ENCODE assay signal across 14 mouse cellular contexts in genomic region chr12:104174747-104175146, GRCm38 (mm10). TPM values are rescaled to one million over a fixed set of nuclear protein-coding genes. Genes with fewer than 3 reads are reported as not detected.
DNase-seq lines count a peak whose midpoint lies in the region; ATAC-seq and TF ChIP-seq lines count a peak whose summit lies in the region.
"Had no signal": no experiment of that assay in that cellular context is flagged by ENCODE, and none has a peak within 500 bp of the region (broad histone marks: within the 10 kb centered on the region; RNA-seq: fewer than 3 reads in every experiment).

No protein-coding gene starts in this region.

- 56% methylated on average over 3 of the region's 3 CpGs for WGBS in liver, postnatal 0 days (ENCODE audit: insufficient replicate concordance)
- 58% methylated on average over 3 of the region's 3 CpGs for WGBS in liver, embryonic 11.5 days

- DNase-seq in adrenal gland, adult 2 months: peak; percentile 68
- DNase-seq in adrenal gland, postnatal 4 days (ENCODE audit: low spot score in 2 of 2): no peak
- DNase-seq in liver, postnatal 0 days: peak; percentile 12
- no peak for DNase-seq in liver, embryonic 11.5 days (ENCODE audit: low spot score)
- peak; percentile 39 for DNase-seq in kidney, postnatal 14 days
- peak; percentile 39 for DNase-seq in skeletal muscle tissue, adult 2 months (ENCODE audit: low read depth, low spot score)
- DNase-seq in layer of hippocampus, adult 11-12 months (ENCODE audit: low spot score): no peak
- DNase-seq in frontal cortex, postnatal 14 days (ENCODE audit: low spot score in 2 of 2): no peak

- no peak for TF ChIP-seq EP300 in liver, postnatal 0 days (IDR thresholded peaks at IDR 0.05; ENCODE audit: low read depth)

- H3K9ac ChIP-seq in liver, postnatal 0 days (replicated peaks): no peak overlapping the region
- no peak overlapping the region for H3K9ac ChIP-seq in liver, embryonic 11.5 days (ENCODE audit: low read depth, low read length)

- no peak for TF ChIP-seq CTCF in liver, postnatal 0 days (IDR thresholded peaks at IDR 0.05; ENCODE audit: low read depth)

- no peak overlapping the region for H3K27ac ChIP-seq in liver, postnatal 0 days (ENCODE audit: low read depth)
- no peak overlapping the region for H3K27ac ChIP-seq in liver, embryonic 11.5 days (ENCODE audit: low read depth, low read length)

- no peaks in the 10 kb centered on the region for H3K4me1 ChIP-seq in liver, postnatal 0 days (ENCODE audit: insufficient read depth)
- H3K4me1 ChIP-seq in liver, embryonic 11.5 days (replicated peaks; ENCODE audit: control insufficient read depth, insufficient read depth, low read length): no peaks in the 10 kb centered on the region

- H3K9me3 ChIP-seq in liver, postnatal 0 days (ENCODE audit: low read length): no peaks in the 10 kb centered on the region
- no peaks in the 10 kb centered on the region for H3K9me3 ChIP-seq in liver, embryonic 11.5 days (ENCODE audit: control insufficient read depth, low read length)

- H3K4me2 ChIP-seq in liver, postnatal 0 days (ENCODE audit: low read depth, low read length): no peak overlapping the region
- H3K4me2 ChIP-seq in liver, embryonic 11.5 days: no peak overlapping the region

- H3K36me3 ChIP-seq in liver, postnatal 0 days (replicated peaks; ENCODE audit: insufficient read depth, low read length): no peaks in the 10 kb centered on the region
- H3K36me3 ChIP-seq in liver, embryonic 11.5 days (ENCODE audit: control insufficient read depth, insufficient read depth, low read length): no peaks in the 10 kb centered on the region

- H3K4me3 ChIP-seq in liver, postnatal 0 days (ENCODE audit: low read depth, low read length): no peak overlapping the region
- no peak overlapping the region for H3K4me3 ChIP-seq in liver, embryonic 11.5 days (ENCODE audit: low read depth, low read length)

- ATAC-seq in liver, postnatal 0 days: no peak
- no peak for ATAC-seq in liver, embryonic 11.5 days (replicated peaks; ENCODE audit: low FRiP score)
- ATAC-seq: hindbrain, embryonic 16.5 days had no signal

- no peaks in the 10 kb centered on the region for H3K27me3 ChIP-seq in liver, postnatal 0 days (ENCODE audit: insufficient read depth, low read length)
- H3K27me3 ChIP-seq in liver, embryonic 11.5 days (replicated peaks; ENCODE audit: control insufficient read depth, insufficient read depth, low read length): no peaks in the 10 kb centered on the region

RNA-seq across cellular contexts. Expression of gene Serpina3c, which starts 21.1 kb away (rescaled TPM):
- 10 to 100 TPM; 20.6 to 23.9 TPM for total RNA-seq in adrenal gland, adult 2 months (2021)
- polyA plus RNA-seq in adrenal gland, adult 2 months (2012; rRNA removed): 8.6 and 9.8 TPM in 2 replicates
- total RNA-seq in adrenal gland, postnatal 4 days (2021): 1 to 10 TPM; 2.0 to 3.2 TPM
- 0.05 and 0.11 TPM in 2 replicates for polyA plus RNA-seq in liver, postnatal 0 days (2015; fragmentation: Nextera tagmentation; extraction: Ambion mirVana)
- not detected in 2 replicates for polyA plus RNA-seq in liver, embryonic 11.5 days (2014; fragmentation: Nextera tagmentation; extraction: Ambion mirVana)
- total RNA-seq: megakaryocyte-erythroid progenitor cell, adult 5-6 weeks had no signal
- polyA plus RNA-seq: C2C12; embryonic facial prominence, embryonic 14.5 days; hindbrain, embryonic 16.5 days; stomach, embryonic 14.5 days had no signal

RNA-seq across cellular contexts. Expression of gene Serpina3f, which starts 39.6 kb away (rescaled TPM):
- total RNA-seq in adrenal gland, adult 2 months (2021): under 1 TPM; 0.24 to 0.29 TPM
- polyA plus RNA-seq in adrenal gland, adult 2 months (2012; rRNA removed): 0.04 and 0.10 TPM in 2 replicates
- 1 to 10 TPM in 1 of 2 experiments, under 1 TPM in 1; 0.84 to 1.9 TPM for total RNA-seq in adrenal gland, postnatal 4 days (2021)
- 2.5 and 4.1 TPM in 2 replicates for polyA plus RNA-seq in liver, postnatal 0 days (2015; fragmentation: Nextera tagmentation; extraction: Ambion mirVana)
- 0.08 and 0.39 TPM in 2 replicates for polyA plus RNA-seq in liver, embryonic 11.5 days (2014; fragmentation: Nextera tagmentation; extraction: Ambion mirVana)
- polyA plus RNA-seq: C2C12; frontal cortex, adult 2 months had no signal

RNA-seq across cellular contexts. Expression of gene Serpina3b, which starts 47.0 kb away (rescaled TPM):
- total RNA-seq in adrenal gland, adult 2 months (2021): 1 to 10 TPM in 1 of 2 experiments, not detected in 1; 1.7 TPM
- 0.35 TPM in 1 of 2 replicates, not detected in the other for polyA plus RNA-seq in adrenal gland, adult 2 months (2012; rRNA removed)
- total RNA-seq in adrenal gland, postnatal 4 days (2021): under 1 TPM in 1 of 2 experiments, not detected in 1; 0.70 TPM
- 0.65 and 0.73 TPM in 2 replicates for polyA plus RNA-seq in liver, postnatal 0 days (2015; fragmentation: Nextera tagmentation; extraction: Ambion mirVana)
- 0.12 and 0.19 TPM in 2 replicates for polyA plus RNA-seq in liver, embryonic 11.5 days (2014; fragmentation: Nextera tagmentation; extraction: Ambion mirVana)
- total RNA-seq: megakaryocyte-erythroid progenitor cell, adult 5-6 weeks had no signal
- polyA plus RNA-seq: C2C12; embryonic facial prominence, embryonic 14.5 days; frontal cortex, adult 2 months; hindbrain, embryonic 16.5 days had no signal

Comparison
In these comparisons a context has a peak if more than half of its experiments do, and no peak if none do; other contexts are left out.
1. DNase-seq: peak in adrenal gland, adult 2 months (single experiment), liver, postnatal 0 days (single experiment), kidney, postnatal 14 days (single experiment) and skeletal muscle tissue, adult 2 months (single experiment); none in adrenal gland, postnatal 4 days (0 of 2), liver, embryonic 11.5 days (single experiment), layer of hippocampus, adult 11-12 months (single experiment) and frontal cortex, postnatal 14 days (0 of 2).